Mouse (Mus musculus): ENCODE results near the gene Yrdc. TPM values are rescaled to one million over a fixed set of nuclear protein-coding genes. Genes with fewer than 3 reads are reported as not detected.

Yrdc gene
- 10 to 100 TPM; 29.8 to 33.8 TPM for total RNA-seq (2021)
- long read RNA-seq, experiment 1, transcript Yrdc-201 (5 exons, 1,634 nt): major isoform, 34 of 46 reads
- long read RNA-seq, experiment 1, partial matches to known transcripts: 2 of 46 reads
- long read RNA-seq, experiment 1, other reads (novel, unspliced or antisense): 6 of 46 reads
- long read RNA-seq, experiment 2, transcript Yrdc-201 (5 exons, 1,634 nt): major isoform, 26 of 36 reads
- long read RNA-seq, experiment 2, partial matches to known transcripts: 4 of 36 reads
- long read RNA-seq, experiment 2, other reads (novel, unspliced or antisense): 3 of 36 reads

DNA sequence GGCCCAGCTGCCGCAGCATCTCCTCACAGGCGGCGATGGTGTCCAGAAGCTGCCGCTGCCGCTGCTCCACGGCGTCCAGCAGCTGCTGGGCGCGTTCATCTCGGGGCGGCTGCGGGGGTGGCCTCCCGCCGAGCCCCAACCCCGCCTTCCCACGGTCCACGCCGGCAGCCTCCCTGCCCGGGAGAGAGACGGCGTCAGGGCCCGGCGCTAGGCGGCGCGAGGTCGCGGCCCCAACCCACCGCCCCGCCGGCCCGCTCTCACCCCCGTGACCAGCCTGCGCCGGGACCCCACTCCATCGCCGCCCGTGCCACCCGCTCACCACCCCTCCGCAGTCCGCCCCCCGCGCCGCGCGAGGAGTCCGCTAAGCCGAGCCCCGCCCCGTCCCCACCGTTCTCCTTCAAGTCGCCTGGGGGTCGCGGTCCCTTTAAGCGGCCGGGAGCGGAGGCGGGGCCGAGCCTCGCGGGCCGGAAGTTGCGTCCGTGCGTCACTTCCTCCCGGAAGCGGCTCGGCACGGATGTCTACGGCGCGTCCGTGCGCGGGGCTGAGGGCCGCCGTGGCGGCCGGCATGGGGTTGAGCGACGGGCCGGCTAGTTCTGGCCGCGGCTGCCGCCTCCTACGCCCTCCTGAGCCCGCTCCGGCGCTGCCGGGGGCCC, at the start of gene Yrdc:
Yrdc (plus strand) TSS at position 419 of the 653 bp plus-strand sequence.
- TF ChIP-seq CTCF (IDR thresholded peaks at IDR 0.05): peak; percentile 27
- intact Hi-C loops (cut with DNase I): loop anchor here (1.0 kb wide), 1 partner anchor 12 kb away; the partner anchor contains the start of gene Maneal
- DNase-seq (ENCODE audit: extremely low spot score in 1 of 2, low spot score in 2 of 2): peak; percentile 95
- peak within 1 kb of the TSS; percentile 72 for H3K4me3 ChIP-seq
- H3K27ac ChIP-seq: peak within 1 kb of the TSS; percentile 99

DNA sequence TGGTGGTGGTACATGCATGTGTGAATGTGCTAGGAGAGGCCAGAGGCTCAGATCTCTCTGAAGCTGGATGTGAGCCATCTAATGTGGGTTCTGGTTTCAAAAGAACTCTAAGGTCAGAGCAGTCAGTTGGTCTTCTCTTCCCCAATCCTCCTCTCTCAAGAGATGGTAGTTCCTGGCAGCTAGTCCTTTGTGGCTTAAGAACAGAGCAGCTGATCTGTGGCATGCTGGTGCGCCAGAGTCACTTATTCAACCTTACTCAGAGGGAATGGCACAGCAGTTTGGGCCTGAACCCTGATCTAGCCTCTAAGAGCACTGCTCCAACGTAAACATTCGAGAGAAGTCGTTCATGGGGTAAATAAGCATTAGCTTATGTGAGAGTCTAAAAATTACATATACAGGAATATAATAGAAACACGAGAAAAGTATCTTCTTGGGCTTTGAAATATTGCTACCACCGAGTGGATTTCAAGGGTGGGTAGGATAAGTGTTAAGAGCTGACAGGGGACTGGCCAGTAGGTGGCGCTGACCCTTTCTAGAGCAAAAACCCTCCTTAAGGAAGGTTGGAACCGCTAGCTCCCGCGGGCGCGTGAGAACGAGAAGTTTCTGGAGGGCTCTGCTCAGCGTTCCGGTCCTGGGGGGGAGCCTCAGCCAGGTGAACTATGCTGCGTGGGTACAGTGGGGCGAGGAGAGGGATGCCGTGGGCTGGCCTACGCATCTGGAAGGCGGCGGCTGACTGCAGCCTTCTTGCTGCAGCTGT, 48.7 kb upstream of the Yrdc start, which contains the start of gene Mtf1:
Mtf1 (plus strand) TSS at position 553 of the 757 bp plus-strand sequence.
- DNase-seq (ENCODE audit: extremely low spot score in 1 of 2, low spot score in 2 of 2): peak; percentile 86
- intact Hi-C loops (cut with DNase I): loop anchor here (1.0 kb wide), 2 partner anchors 46 to 87 kb away; partner anchors contain the start of gene Sf3a3
- peak within 1 kb of the TSS; percentile 70 for H3K4me3 ChIP-seq
- peak; percentile 94 for TF ChIP-seq CTCF (IDR thresholded peaks at IDR 0.05)
- H3K27ac ChIP-seq: peak within 1 kb of the TSS; percentile 96

- Histone ChIP-seq H3K27ac (peak overlapping the region; percentile 96), H3K4me3 (peak overlapping the region; percentile 70)
- TF ChIP-seq CTCF (IDR thresholded peaks at IDR 0.05): no peak
- intact Hi-C loops (cut with DNase I): loop anchor here (1.0 kb wide), 2 partner anchors 45 to 88 kb away; partner anchors contain the start of gene Sf3a3
- DNase-seq (ENCODE audit: extremely low spot score in 1 of 2, low spot score in 2 of 2): peak; percentile 94
Measured at GRCm38 (mm10) chr4:124802309-124803260, 47.9 kb upstream of the Yrdc start.

DNA sequence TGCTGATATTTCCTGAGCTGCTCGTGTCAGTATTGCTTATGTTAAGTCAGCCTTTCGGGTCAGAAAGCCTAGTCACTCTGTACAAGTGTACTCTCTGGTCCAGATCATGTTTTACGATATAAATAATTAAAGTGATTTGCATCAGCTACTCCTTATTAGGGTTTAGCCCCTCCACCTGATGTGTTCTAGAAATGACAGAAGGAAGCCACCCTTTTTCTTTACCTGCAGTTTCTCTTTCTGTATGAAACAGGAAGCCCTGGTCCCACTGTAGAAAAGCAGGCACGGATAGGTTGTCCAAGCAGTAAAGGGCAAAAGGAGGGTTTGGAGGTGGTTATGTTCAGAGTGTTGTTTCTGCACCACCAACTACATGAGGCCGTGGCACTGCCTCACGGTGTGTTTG, 47.1 kb upstream of the Yrdc start:
- intact Hi-C loops (cut with DNase I): no loop called here
- H3K27ac ChIP-seq: no peak overlapping the region
- no peak for DNase-seq (ENCODE audit: extremely low spot score in 1 of 2, low spot score in 2 of 2)
- peak overlapping the region; percentile 70 for H3K4me3 ChIP-seq
- no peak for TF ChIP-seq CTCF (IDR thresholded peaks at IDR 0.05)

GRCm38 (mm10) chr4:124808511-124808910, 42.0 kb upstream of the Yrdc start:
- no peak for DNase-seq (ENCODE audit: extremely low spot score in 1 of 2, low spot score in 2 of 2)
- no peak for TF ChIP-seq CTCF (IDR thresholded peaks at IDR 0.05)
- intact Hi-C loops (cut with DNase I): no loop called here
- Histone ChIP-seq H3K27ac (no peak overlapping the region), H3K4me3 (no peak overlapping the region)

DNA sequence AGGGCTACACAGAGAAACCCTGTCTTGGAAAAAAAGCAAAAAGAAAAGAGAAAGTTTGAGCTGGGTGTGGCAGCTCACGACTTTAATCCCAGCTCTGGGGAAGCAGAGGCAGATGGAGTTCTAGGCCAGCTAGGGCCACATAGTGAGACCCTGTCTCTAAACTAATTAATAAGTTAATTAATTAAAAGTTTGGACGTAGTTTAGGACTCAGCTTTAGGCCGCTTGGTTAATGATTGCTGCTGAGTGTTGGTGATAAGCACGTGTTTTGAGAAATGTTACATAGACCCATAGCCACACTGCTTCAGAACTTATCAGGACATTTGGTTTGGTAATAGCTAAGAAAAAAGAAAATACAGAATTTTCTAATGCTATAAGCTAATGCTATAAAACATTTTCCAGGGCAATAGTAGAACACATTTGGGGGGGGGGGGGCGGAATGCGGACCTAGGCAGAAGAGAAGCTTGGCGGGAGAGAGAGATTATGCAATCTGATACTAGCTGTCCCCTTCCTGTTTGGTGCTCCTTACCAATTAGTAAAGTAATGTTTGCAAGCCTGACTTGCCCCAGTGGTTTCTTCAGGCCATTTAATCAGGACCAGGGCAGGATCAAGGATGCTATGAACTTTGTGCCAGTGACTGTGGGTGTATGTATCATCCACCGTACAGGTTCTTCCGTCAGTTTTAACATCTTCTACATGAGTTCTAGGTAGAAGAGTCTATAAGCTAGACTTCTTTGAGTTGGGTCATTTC, 41.2 kb upstream of the Yrdc start:
- intact Hi-C loops (cut with DNase I): no loop called here
- no peak for DNase-seq (ENCODE audit: extremely low spot score in 1 of 2, low spot score in 2 of 2)
- no peak overlapping the region for H3K27ac ChIP-seq
- TF ChIP-seq CTCF (IDR thresholded peaks at IDR 0.05): no peak
- H3K4me3 ChIP-seq: no peak overlapping the region

GRCm38 (mm10) chr4:124810056-124810455, 40.4 kb upstream of the Yrdc start:
- TF ChIP-seq CTCF (IDR thresholded peaks at IDR 0.05): no peak
- H3K27ac ChIP-seq: no peak overlapping the region

DNA sequence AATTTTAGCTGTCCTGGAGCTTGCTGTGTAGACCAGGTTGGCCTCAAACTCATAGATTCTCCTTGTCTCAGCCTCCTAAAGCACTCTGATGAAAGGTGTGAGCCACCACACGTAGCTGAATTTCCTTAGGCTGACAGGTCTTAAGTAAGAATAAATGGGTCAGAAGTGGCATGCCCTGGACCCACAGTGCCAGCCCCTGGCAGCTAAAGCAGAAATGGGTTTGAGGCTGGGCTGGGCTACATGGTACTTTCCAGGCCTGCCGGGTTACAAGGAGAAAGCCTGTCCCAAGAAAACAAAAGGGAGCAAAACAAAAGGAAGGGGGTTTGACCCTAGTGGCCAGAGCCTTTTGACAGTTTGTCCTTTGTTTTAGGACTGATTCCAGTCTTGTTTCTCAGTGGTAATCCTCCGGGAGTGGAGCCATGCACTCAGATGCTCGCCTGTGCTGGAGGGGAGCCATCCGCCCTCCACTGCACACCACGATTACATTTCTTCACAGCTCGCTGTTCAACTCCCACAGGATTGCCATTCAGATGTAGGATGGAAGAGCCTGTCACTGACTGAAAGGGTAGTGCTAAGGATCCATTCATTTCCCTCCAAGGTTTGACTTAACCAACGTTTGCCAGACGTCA, 39.0 kb upstream of the Yrdc start:
- TF ChIP-seq CTCF (IDR thresholded peaks at IDR 0.05): no peak; the same call in 1 of the 2 replicates
- Histone ChIP-seq H3K4me3 (no peak overlapping the region), H3K27ac (peak overlapping the region; percentile 77)
- intact Hi-C loops (cut with DNase I): no loop called here
- peak; percentile 53 to 56 for DNase-seq (ENCODE audit: extremely low spot score in 1 of 2, low spot score in 2 of 2)

More at GRCm38 (mm10) chr4:124810056-124810455, 40.4 kb upstream of the Yrdc start:
- intact Hi-C loops (cut with DNase I): no loop called here
- no peak for DNase-seq (ENCODE audit: extremely low spot score in 1 of 2, low spot score in 2 of 2)
- H3K4me3 ChIP-seq: no peak overlapping the region

DNA sequence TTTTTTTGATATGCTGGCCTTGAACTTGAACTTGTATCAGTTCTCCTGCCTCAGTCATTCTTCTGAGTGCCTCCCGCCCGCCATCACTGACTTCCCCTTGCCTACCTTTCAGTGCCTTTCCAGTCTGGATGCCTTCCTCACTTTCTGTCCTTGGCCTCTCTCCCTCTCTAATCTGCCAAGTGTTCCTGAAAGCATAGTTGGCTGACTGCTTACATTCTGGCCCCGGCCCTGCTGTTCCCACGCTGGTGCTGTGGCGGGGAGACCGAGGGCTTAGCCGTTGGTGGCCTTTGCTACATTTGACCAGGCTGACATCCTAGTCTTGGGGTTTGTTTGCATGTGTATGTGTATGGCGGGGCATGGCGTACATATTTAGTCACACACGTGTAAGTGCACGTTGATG, 34.6 kb upstream of the Yrdc start:
- Histone ChIP-seq H3K27ac (no peak overlapping the region), H3K4me3 (no peak overlapping the region)
- TF ChIP-seq CTCF (IDR thresholded peaks at IDR 0.05): no peak
- intact Hi-C loops (cut with DNase I): loop anchor here (1.0 kb wide), 1 partner anchor 24 kb away; no protein-coding TSS in a partner anchor
- DNase-seq (ENCODE audit: extremely low spot score in 1 of 2, low spot score in 2 of 2): no peak

DNA sequence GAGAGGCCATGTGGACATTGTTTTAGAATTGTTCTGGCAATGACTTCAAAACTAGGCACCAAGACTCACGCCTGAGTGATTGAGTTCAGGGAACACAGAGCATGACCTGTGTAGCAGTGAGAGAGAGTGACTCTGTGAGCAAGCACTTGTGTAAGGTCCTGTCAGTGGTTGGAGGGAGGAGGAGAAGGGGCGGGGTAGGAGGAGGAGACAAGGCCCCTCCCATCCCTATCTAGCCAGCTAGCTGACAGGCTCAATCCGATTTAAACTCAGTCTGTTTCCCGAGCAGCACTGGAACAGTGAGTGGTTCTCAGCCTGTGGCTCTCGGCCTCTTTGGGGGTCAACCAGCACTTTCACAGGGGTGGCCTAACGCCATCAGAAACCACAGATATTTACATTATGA, 32.7 kb upstream of the Yrdc start:
- no peak for DNase-seq (ENCODE audit: extremely low spot score in 1 of 2, low spot score in 2 of 2)
- no peak overlapping the region for H3K4me3 ChIP-seq
- intact Hi-C loops (cut with DNase I): no loop called here
- H3K27ac ChIP-seq: no peak overlapping the region; the same call in 1 of the 2 replicates
- TF ChIP-seq CTCF (IDR thresholded peaks at IDR 0.05): no peak

All from left cerebral cortex, adult 2 months (tissue).